Mouse (Mus musculus): ENCODE measurements around the gene Cox7a2l. TPM values are rescaled to one million over a fixed set of nuclear protein-coding genes. Genes with fewer than 3 reads are reported as not detected.
A peak's percentile ranks its signal among the peaks of the same experiment; 100 is the strongest.

Gene Cox7a2l
- polyA plus RNA-seq, 1 experiment = 53.9 TPM

GRCm38 (mm10) chr17:83483784-83484183 is 33.3 kb downstream of the Cox7a2l start:
- TF ChIP-seq POLR2A (IDR thresholded peaks at IDR 0.05; ENCODE audit: low read depth, low read length) = no peak
- TF ChIP-seq CTCF (IDR thresholded peaks at IDR 0.05; ENCODE audit: extremely low read depth, insufficient read length, insufficient replicate concordance, low read depth, low read length) = no peak
- H3K4me3 ChIP-seq (ENCODE audit: low read depth, low read length) = no peak overlapping the region
- no peak overlapping the region for H3K27ac ChIP-seq (ENCODE audit: insufficient read depth, low read depth, low read length)

GRCm38 (mm10) chr17:83482817-83483536 is 34.2 kb downstream of the Cox7a2l start:
- TF ChIP-seq CTCF (IDR thresholded peaks at IDR 0.05; ENCODE audit: extremely low read depth, insufficient read length, insufficient replicate concordance, low read depth, low read length) (no peak), POLR2A (IDR thresholded peaks at IDR 0.05; ENCODE audit: low read depth, low read length) (no peak)
- Histone ChIP-seq H3K27me3 (ENCODE audit: control insufficient read depth, insufficient read depth, low read length) (no peaks in the 10 kb centered on the region), H3K4me3 (ENCODE audit: low read depth, low read length) (no peak overlapping the region), H3K36me3 (ENCODE audit: control insufficient read depth, insufficient read depth, low read length) (peaks cover 17% of the 10 kb centered on the region), H3K27ac (ENCODE audit: insufficient read depth, low read depth, low read length) (peak overlapping the region; percentile 57; the same call in 1 of the 2 replicates), H3K4me1 (ENCODE audit: control insufficient read depth, insufficient read depth, insufficient read length, low read length) (peaks cover 10% of the 10 kb centered on the region; the same call in 1 of the 2 replicates)
- 42% methylated on average over 7 of the region's 7 CpGs for WGBS

More at GRCm38 (mm10) chr17:83483784-83484183, 33.3 kb downstream of the Cox7a2l start:
- WGBS = 85% methylated on average over 2 of the region's 2 CpGs
- H3K27me3 ChIP-seq (ENCODE audit: control insufficient read depth, insufficient read depth, low read length) = no peaks in the 10 kb centered on the region
- H3K4me1 ChIP-seq (ENCODE audit: control insufficient read depth, insufficient read depth, insufficient read length, low read length) = peaks cover 10% of the 10 kb centered on the region; the same call in 1 of the 2 replicates
- H3K36me3 ChIP-seq (ENCODE audit: control insufficient read depth, insufficient read depth, low read length) = peaks cover 9% of the 10 kb centered on the region

- 62% methylated on average over 7 of the region's 7 CpGs for WGBS
- Histone ChIP-seq H3K4me1 (ENCODE audit: control insufficient read depth, insufficient read depth, insufficient read length, low read length) (peaks cover 10% of the 10 kb centered on the region; the same call in 1 of the 2 replicates), H3K27ac (ENCODE audit: insufficient read depth, low read depth, low read length) (no peak overlapping the region), H3K27me3 (ENCODE audit: control insufficient read depth, insufficient read depth, low read length) (no peaks in the 10 kb centered on the region), H3K4me3 (ENCODE audit: low read depth, low read length) (no peak overlapping the region), H3K36me3 (ENCODE audit: control insufficient read depth, insufficient read depth, low read length) (peaks cover 29% of the 10 kb centered on the region)
- TF ChIP-seq POLR2A (IDR thresholded peaks at IDR 0.05; ENCODE audit: low read depth, low read length) (no peak), CTCF (IDR thresholded peaks at IDR 0.05; ENCODE audit: extremely low read depth, insufficient read length, insufficient replicate concordance, low read depth, low read length) (no peak)
Measured at GRCm38 (mm10) chr17:83481551-83481950, 35.6 kb downstream of the Cox7a2l start.

- no peak for TF ChIP-seq CTCF (IDR thresholded peaks at IDR 0.05; ENCODE audit: extremely low read depth, insufficient read length, insufficient replicate concordance, low read depth, low read length)
- no peak for TF ChIP-seq POLR2A (IDR thresholded peaks at IDR 0.05; ENCODE audit: low read depth, low read length)
- Histone ChIP-seq H3K36me3 (ENCODE audit: control insufficient read depth, insufficient read depth, low read length) (peaks cover 64% of the 10 kb centered on the region), H3K4me3 (ENCODE audit: low read depth, low read length) (no peak overlapping the region), H3K27me3 (ENCODE audit: control insufficient read depth, insufficient read depth, low read length) (no peaks in the 10 kb centered on the region), H3K27ac (ENCODE audit: insufficient read depth, low read depth, low read length) (no peak overlapping the region), H3K4me1 (ENCODE audit: control insufficient read depth, insufficient read depth, insufficient read length, low read length) (peaks cover under 1% of the 10 kb centered on the region; the same call in 1 of the 2 replicates)
- WGBS = 96% methylated on average over 12 of the region's 12 CpGs
Measured at GRCm38 (mm10) chr17:83477089-83477488, 40.0 kb downstream of the Cox7a2l start.

GRCm38 (mm10) chr17:83469586-83469985 is 47.5 kb downstream of the Cox7a2l start:
- Histone ChIP-seq H3K4me3 (ENCODE audit: low read depth, low read length) (no peak overlapping the region), H3K36me3 (ENCODE audit: control insufficient read depth, insufficient read depth, low read length) (peaks cover 51% of the 10 kb centered on the region), H3K27me3 (ENCODE audit: control insufficient read depth, insufficient read depth, low read length) (no peaks in the 10 kb centered on the region), H3K27ac (ENCODE audit: insufficient read depth, low read depth, low read length) (no peak overlapping the region), H3K4me1 (ENCODE audit: control insufficient read depth, insufficient read depth, insufficient read length, low read length) (no peaks in the 10 kb centered on the region)
- WGBS = 97% methylated on average over 2 of the region's 2 CpGs
- TF ChIP-seq POLR2A (IDR thresholded peaks at IDR 0.05; ENCODE audit: low read depth, low read length) = no peak
- TF ChIP-seq CTCF (IDR thresholded peaks at IDR 0.05; ENCODE audit: extremely low read depth, insufficient read length, insufficient replicate concordance, low read depth, low read length) = no peak

- TF ChIP-seq CTCF (IDR thresholded peaks at IDR 0.05; ENCODE audit: extremely low read depth, insufficient read length, insufficient replicate concordance, low read depth, low read length) (no peak), POLR2A (IDR thresholded peaks at IDR 0.05; ENCODE audit: low read depth, low read length) (no peak)
- 83% methylated on average over 6 of the region's 6 CpGs for WGBS
- no peak overlapping the region for H3K4me3 ChIP-seq (ENCODE audit: low read depth, low read length)
- H3K4me1 ChIP-seq (ENCODE audit: control insufficient read depth, insufficient read depth, insufficient read length, low read length) = no peaks in the 10 kb centered on the region
- H3K36me3 ChIP-seq (ENCODE audit: control insufficient read depth, insufficient read depth, low read length) = peaks cover 46% of the 10 kb centered on the region
- H3K27ac ChIP-seq (ENCODE audit: insufficient read depth, low read depth, low read length) = no peak overlapping the region
- no peaks in the 10 kb centered on the region for H3K27me3 ChIP-seq (ENCODE audit: control insufficient read depth, insufficient read depth, low read length)
Measured at GRCm38 (mm10) chr17:83466697-83467251, 50.4 kb downstream of the Cox7a2l start.

- H3K27ac ChIP-seq (ENCODE audit: insufficient read depth, low read depth, low read length) = no peak overlapping the region
- TF ChIP-seq POLR2A (IDR thresholded peaks at IDR 0.05; ENCODE audit: low read depth, low read length) (no peak), CTCF (IDR thresholded peaks at IDR 0.05; ENCODE audit: extremely low read depth, insufficient read length, insufficient replicate concordance, low read depth, low read length) (no peak)
- WGBS = 94% methylated on average over 5 of the region's 5 CpGs
- H3K27me3 ChIP-seq (ENCODE audit: control insufficient read depth, insufficient read depth, low read length) = no peaks in the 10 kb centered on the region
- no peaks in the 10 kb centered on the region for H3K4me1 ChIP-seq (ENCODE audit: control insufficient read depth, insufficient read depth, insufficient read length, low read length)
- peaks cover 49% of the 10 kb centered on the region for H3K36me3 ChIP-seq (ENCODE audit: control insufficient read depth, insufficient read depth, low read length)
- no peak overlapping the region for H3K4me3 ChIP-seq (ENCODE audit: low read depth, low read length)
Measured at GRCm38 (mm10) chr17:83465969-83466368, 51.2 kb downstream of the Cox7a2l start.
